Mouse (Mus musculus): ENCODE data around the gene S100a11. TPM values are rescaled to one million over a fixed set of nuclear protein-coding genes. Genes with fewer than 3 reads are reported as not detected.
A peak's percentile ranks its signal among the peaks of the same experiment; 100 is the strongest.
"Not testable (repeated sequence)": the region's sequence is repeated elsewhere in the genome, so short reads cannot be mapped to it uniquely, and the experiment has no call there.

The S100a11 gene
- 10 to 100 TPM in 2 of 4 experiments, 1 to 10 TPM in 2; 6.1 to 19.4 (median 13.9) TPM for total RNA-seq (2022)

DNA sequence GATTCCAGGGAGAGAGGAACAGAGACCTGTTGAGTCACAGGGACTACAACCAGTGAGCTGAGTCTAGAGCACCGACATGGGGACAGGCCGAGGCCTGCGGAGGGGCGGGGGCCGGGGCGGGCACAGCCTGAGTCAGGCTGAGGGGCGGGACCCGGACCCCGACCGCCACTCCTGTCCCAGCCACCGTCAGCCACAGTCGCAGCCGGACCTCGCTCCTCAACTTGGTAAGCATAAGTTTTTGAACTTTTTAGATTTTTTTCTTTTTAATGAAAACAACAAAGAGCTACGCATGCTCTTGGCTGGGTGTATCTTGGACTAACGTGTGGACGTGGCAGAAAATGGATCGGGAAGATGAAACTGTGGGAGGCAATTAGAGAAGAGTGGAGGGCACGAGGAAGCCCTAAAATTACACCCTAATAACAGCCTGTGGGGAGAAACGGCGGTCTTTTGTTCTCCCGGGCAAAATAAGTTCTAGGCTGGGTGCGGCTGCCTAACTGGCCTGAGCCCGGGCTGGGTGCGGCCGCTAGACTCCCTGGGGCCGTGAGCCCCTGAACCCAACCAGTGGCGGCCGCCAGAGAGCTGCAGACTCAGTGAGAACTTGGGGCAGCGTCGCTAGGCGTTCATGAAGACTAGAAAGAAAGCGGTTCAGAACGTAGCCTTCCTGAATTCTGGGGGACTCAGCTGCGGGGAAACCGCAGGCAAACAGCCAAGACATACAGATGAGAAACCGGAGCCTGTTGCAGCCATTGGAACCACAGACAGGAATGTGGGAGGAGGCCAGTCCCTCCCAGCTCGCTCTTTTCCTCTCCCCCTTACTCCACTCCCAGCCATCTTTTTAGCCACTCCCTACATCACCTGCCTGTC lies at the start of gene S100a11:
Gene S100a11, plus strand, starts transcription at position 159 of the 864 bp plus-strand sequence.
- DNase-seq (ENCODE audit: low spot score in 2 of 2) = peak in 1 of 2 experiments; percentile 9

DNA sequence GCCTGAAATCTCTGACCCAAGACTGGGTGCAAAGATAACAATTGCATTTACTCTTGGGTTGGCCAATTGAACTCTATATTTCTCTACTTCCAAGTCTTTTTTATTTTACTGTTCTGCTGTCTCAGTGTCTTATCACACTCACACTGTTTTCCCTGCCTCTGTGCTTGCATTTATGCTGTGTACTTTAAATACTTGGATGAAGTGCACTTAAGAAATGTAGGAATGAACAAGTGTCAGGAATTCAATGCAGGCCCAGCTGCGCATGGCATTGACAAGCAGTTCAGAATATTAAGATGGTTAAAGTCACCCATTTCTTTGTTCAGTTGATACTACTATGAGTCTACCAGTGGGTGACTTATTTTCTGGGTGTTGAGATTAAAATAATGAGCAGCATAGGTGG lies 40.2 kb upstream of the S100a11 start:
- no peak for DNase-seq (ENCODE audit: low spot score in 2 of 2)

DNA sequence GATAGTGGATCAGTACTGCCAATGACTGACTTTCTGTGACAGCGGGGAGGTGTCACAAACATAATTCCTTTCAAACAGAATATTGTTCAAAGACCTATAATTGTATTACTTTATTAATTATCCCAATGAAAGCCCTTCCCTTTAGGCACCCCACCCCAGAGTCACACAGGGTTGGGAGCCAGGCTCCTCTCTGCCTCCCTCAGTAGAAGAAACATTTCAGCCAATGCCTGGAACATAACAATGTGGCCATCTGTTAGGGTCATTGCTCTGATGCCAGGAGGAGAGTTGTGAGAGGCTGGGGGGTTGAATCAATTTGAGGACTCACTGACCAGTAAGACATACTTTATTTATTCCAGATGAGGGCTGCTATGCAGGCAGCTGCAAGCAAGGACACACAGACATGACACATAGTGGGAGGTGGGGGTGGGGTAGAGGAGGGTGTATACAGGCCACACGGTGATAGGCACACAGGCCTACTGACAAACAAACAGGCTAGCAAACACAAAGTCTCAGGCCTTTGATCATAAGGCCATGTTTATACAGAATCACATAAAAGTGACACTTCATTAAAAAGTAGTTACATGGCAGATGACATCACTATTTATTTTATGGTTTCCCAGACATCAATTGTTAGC lies 38.2 kb upstream of the S100a11 start:
- DNase-seq (ENCODE audit: low spot score in 2 of 2) = no peak

DNA sequence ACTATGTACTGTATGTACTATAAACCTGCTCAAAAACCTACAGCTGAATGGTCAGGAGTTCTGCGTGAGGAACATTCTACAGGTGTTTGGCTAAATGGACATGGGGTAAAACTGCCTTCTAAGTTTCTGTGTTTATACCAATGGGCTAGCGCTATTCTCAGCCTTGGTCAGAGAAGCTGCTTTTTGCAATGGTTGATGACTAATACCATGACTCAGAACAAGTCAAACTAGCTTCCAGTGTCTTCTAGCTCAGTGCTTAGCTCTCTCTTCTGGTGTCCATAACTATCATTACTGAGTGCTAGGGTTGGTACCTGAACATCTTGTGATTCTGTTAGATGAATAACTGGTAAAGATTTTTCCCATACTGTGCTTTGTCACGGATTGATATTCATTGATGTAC lies 34.7 kb upstream of the S100a11 start:
- DNase-seq (ENCODE audit: low spot score in 2 of 2) = no peak

- no peak for DNase-seq (ENCODE audit: low spot score in 2 of 2)
Measured at GRCm38 (mm10) chr3:93488541-93488940, 31.7 kb upstream of the S100a11 start.

GRCm38 (mm10) chr3:93492176-93492575 lies 28.1 kb upstream of the S100a11 start:
- no peak for DNase-seq (ENCODE audit: low spot score in 2 of 2)

GRCm38 (mm10) chr3:93493992-93494391 lies 26.3 kb upstream of the S100a11 start:
- DNase-seq (ENCODE audit: low spot score in 2 of 2) = peak; percentile 23 to 56

DNA sequence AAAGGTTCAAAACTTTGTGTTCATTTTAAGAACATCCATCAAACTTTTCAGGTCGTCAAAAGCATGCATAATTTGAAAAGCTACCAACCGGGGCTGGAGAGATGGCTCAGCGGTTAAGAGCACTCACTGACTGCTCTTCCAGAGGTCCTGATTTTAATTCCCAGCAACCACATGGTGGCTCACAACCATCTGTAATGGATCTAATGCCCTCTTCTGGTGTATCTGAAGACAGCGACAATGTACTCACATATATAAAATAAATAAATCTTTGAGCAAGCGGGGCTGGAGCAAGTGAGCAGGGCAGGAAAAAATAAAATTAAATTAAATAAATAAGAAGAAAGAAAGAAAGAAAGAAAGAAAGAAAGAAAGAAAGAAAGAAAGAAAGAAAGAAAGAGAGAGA lies 25.5 kb upstream of the S100a11 start:
- DNase-seq (ENCODE audit: low spot score in 2 of 2) = not testable (repeated sequence)

DNA sequence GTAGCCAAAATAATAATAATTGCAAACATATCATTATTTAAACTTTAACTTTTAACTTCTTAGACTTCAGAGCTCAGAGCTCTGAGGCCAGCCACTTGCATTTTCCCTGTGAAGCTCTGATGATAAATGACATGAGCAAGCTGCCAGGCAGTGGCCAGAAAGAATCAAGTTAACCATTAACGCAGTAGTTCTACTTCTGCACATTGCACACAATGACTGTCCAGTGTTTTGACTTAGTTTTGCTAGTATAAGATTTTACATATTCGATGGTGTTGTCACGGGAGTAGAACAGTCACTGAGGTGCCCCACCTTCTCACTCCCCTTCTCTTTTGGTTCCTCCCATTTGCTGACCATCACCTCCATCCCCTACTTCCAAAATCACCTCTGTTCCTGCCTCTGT lies 23.2 kb upstream of the S100a11 start:
- no peak for DNase-seq (ENCODE audit: low spot score in 2 of 2)

DNA sequence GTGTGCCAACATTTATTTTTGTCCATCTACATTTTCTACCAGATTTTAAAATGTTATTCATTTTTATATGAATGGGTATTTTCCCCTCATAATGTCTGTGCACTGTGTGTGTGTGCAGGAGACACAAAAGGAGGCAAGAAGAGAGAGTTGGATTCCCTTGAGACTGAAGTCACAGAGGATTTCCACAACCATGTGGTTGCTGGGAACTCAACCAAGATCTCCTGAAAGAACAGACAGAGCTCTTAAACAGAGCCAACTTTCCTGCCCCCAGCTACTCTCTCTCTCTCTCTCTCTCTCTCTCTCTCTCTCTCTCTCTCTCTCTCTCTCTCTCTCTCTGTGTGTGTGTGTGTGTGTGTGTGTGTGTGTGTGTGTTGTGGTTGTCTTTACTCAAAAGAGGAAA lies 21.2 kb upstream of the S100a11 start:
- no peak for DNase-seq (ENCODE audit: low spot score in 2 of 2)

GRCm38 (mm10) chr3:93504536-93505189 lies 15.6 kb upstream of the S100a11 start:
- no peak for DNase-seq (ENCODE audit: low spot score in 2 of 2)

GRCm38 (mm10) chr3:93505960-93506863 lies 14.1 kb upstream of the S100a11 start:
- no peak for DNase-seq (ENCODE audit: low spot score in 2 of 2)

DNA sequence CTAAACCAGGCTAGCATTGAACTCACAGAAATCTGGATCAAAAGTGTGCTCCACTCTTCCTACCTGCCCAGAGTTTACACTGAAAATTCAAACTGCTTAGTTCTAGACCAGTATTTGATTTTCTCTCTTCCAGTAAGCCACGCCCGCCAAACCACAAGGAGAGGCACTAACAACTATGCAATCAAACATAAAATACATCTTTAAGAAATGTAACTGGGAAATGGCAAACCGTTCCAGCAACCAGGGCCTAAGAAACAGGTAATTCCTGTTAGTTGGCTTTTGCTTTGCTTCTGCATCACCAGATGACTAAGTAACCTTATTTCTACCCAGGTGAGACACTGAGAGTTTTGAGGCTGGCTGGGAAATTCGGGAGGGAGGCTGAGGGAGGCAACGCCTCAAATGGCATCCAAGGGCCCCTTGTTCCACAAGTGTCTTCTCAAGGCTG lies 13.4 kb upstream of the S100a11 start:
- DNase-seq (ENCODE audit: low spot score in 2 of 2) = no peak

DNA sequence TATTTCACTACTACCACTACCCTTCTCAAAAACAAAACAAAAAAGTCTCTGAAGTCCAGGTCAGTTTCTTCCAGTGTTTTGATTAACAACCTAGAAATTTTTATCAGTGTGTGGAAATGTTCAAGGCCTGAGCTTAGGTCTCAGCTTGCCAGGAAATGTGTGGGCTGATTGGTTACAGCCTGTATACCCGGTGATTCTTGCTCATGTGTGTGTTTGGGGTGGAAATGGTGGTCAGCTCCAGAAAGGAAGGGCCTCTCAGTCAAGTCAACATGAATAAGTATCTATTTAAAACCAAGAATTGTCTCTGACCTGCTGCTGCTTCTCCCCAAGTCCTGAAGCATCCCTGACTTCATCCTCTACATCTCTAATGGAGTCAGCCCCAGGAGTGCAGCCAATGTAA lies 11.0 kb upstream of the S100a11 start:
- DNase-seq (ENCODE audit: low spot score in 2 of 2) = no peak

DNA sequence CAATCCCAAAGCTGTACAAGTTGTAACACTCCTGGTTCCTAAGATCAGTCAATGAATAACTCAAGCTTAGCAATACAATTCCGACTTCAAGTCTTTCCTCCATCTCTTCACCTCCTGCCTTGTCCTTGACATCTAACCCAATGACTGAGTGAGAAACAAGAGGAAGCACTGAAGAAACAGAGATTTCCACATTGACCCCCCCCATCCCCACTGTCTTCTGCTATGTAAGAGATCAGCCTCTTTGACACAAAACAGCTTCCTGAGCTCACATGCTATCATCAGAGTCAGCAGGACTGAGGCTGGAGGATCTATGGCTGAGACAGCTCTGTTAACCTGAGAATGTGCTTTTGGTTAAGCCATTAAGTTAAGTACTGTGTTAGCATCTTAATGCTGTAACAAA lies 9.3 kb upstream of the S100a11 start:
- no peak for DNase-seq (ENCODE audit: low spot score in 2 of 2)

DNA sequence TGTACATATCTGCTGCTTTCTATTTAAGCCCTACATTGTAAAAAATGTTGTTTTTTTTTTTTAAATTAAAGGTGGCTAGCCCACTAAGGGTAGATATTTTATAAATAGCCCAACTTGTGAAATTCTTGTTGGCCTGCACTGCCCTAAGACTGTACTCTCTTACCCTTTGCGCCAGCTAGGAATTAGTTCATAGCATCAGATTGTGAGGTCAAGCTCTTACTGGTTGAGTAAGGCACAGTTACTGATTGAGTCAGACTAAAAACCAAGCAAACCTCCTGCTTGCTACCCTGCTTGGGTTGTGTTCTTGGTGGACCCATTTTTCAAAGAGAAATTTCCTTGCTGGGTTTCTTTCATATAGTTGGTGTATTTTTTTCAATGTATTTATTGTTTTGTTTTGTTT lies 8.5 kb upstream of the S100a11 start:
- no peak for DNase-seq (ENCODE audit: low spot score in 2 of 2)

DNA sequence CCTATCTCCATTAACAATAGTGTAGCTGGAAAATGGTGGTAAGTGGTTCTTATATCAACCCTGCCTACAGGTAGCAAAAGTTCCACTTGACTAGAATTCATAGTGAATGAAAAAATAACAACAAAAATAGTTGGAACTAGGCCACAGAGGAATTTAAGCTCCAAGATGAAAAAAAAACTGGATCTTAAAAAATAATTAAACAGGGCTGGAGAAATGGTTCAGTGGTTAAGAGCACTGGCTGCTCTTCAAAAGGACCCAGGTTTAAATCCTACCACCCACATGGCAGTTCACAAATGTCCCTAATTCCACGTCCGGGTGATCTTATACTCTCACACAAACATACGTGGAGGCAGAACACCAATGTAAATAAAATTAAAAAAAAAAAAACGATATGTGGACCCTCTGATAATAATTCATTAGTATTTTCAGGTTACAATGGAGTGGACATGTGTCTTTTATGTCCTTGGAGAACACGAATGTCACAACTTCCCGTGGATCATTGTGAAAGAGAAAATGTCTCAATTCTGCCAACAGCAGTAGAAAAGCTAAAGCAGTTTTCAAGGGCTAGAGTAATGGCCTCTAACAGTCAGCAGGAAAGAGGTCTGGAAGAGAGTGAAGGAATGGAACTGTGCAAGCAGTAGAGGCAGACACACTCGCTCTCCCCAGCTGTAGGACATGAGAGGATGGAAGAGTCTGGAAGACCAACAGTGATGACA lies 7.7 kb upstream of the S100a11 start:
- no peak for DNase-seq (ENCODE audit: low spot score in 2 of 2)

- no peak for DNase-seq (ENCODE audit: low spot score in 2 of 2)
Measured at GRCm38 (mm10) chr3:93514628-93515027, 5.7 kb upstream of the S100a11 start.

DNA sequence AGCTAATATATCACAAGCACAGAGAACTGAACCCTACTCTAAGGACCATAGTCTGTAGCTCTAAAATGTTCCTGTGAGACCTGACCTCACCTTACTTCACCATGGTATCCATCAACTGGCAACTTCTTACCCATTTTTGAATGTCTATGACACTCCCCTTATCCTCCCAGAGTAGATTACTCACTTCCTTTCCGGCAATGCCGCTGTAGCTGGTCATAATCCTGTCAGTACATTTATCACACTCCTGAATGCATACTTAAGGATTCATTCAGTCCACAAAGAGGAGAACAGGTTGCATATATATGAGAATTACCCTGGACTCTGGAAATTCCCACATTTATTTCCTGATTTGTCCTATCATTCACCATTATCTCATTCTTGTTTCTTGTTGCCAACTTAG lies 2.9 kb upstream of the S100a11 start:
- no peak for DNase-seq (ENCODE audit: low spot score in 2 of 2)

DNA sequence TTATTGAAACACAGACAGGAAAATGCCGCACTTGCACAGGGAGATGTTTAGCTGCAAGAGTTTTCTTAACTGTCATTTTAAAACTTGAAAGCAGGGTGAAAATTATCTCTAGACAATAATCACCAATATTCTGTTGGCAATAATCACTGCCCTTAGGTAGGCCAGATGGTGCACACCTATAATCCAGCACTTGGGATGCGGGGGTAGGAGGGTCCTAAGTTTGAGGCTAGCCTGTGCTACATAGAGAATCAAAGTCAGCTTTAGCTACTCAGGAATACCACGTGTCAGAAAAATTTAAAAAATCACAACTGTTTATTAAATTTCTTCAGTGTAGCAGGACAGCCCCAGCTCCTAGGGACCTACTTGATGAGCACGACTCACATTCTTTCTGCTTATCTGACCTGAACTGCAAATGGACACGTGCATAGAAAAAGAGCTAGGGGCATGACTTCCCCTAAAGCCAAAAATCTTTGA lies 395 bp upstream of the S100a11 start:
- no peak for DNase-seq (ENCODE audit: low spot score in 2 of 2)
